Mouse (Mus musculus) adrenal gland, postnatal 36 days (tissue): ENCODE data around the gene Neu2. TPM values are rescaled to one million over a fixed set of nuclear protein-coding genes. Genes with fewer than 3 reads are reported as not detected.
A peak's percentile ranks its signal among the peaks of the same experiment; 100 is the strongest.

Source experiments
- DNase-seq, 2 experiments: peaks; one replicate each; pipeline ENCODE4 v3.0.0; 2021; ENCODE audit warnings: mixed read lengths in 1 of 2
- total RNA-seq, 2 experiments: library from RNA; stranded (reverse); gene quantifications; 2 replicates each; pipeline ENCODE4 v1.2.3; 2021

Gene Neu2
- total RNA-seq, 2 experiments from 2014 or later, result not detected

- DNase-seq, result no peak
Measured at GRCm38 (mm10) chr1:87537008-87537407, 27.3 kb downstream of the Neu2 start.

DNA sequence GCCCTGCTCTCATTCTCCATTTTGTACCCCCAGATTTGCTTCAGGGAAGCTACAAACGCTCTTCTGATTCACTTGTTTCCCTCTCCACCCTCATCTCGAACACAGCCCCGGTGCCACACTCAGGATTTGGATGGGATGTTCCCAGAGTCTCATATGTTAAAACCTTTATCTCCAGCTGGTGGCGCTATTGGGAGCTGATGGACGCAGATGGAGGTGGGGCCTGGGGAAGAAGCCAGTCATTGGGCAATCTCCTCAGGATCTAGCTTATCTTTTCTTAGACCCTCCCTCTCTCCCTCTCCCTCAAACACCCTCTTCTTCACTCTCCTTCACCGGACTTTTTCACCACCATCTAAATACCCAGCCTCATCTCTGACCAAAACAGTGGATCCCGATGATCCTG is 31.9 kb downstream of the Neu2 start:
- peak; percentile 35 to 68 for DNase-seq

GRCm38 (mm10) chr1:87551008-87551407 is 41.3 kb downstream of the Neu2 start:
- peak; percentile 54 to 63 for DNase-seq

DNA sequence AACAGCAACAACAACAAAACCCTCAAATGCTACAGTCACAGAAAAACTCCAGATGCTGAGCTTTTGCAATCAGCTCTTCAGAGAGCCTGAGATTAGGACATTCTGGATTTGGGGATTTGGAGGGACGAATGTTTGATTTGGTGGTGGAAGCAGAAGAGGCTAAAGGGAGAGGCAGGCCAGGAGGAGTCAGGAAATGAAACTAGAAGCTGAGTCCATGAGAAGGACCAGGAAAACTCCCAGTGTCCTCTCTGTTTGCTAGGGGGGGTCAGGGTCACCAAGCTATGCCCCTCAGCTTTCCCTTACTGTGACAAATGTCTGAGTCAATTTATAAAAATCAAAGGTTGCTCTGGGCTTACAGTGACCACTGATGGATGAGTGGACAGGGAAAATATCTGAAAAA is 43.9 kb downstream of the Neu2 start:
- peak in 1 of 2 experiments; percentile 7 for DNase-seq

DNA sequence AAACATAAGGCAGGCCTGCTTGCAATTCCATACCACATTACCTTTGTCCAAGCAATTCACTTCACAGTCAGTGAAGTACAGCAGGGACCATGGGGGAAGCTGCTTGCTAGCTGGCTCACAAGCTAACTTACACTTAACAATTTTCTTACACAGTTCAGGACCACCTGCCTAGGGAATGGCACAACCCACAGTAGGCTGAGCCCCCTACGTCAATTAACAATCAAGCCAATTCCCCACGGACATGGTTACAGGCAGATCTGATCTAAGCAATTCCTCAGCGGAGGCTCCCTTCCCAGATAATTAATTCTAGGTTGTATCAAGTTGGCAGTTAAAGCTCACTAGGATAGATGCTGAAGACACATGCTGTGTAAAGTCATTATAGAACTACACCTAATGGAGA is 53.3 kb downstream of the Neu2 start:
- no peak for DNase-seq

DNA sequence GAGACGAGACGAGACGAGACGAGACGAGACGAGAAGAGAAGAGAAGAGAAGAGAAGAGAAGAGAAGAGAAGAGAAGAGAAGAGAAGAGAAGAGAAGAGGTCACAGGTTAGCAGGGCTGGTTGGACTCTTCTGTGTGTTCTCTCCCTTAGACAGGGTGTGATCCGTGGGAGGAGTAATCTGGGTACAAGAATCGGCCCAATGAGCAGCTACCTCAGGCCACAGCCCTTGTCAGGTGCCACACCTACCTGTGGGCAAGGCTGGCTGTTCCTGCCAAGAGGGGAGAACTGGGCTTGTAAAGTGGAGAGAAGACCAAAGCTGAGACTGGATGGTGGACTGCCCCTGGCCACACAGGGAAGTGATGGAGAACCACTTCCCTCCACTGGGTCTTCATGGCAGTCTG is 56.1 kb downstream of the Neu2 start:
- no peak for DNase-seq

GRCm38 (mm10) chr1:87568398-87568797 is 58.7 kb downstream of the Neu2 start:
- peak in 1 of 2 experiments; percentile 27 for DNase-seq

DNA sequence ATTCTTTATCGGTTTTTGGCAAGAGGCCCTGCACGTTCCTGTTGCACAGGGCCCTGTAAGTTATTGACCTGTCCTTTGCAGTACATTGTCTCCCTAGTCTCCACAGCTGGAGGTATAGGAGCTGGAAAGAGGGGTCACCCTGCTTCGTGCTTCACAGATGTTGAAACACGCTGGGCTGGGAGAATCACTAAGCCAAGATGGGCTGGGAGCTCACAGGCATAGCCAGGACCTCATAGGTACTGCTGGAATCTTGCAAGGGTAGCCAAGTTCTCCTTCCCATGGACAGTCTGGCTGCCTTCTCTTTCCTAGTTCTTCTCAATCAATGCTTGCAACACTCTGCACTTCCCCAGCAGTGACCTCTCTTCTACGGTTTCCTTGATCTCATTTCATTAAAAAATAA is 63.6 kb downstream of the Neu2 start:
- no peak for DNase-seq

- DNase-seq, result peak in 1 of 2 experiments; percentile 34
Measured at GRCm38 (mm10) chr1:87573800-87574215, 64.1 kb downstream of the Neu2 start, which contains the start of gene Ngef. Gene Ngef, minus strand, starts transcription at chr1:87573870.

GRCm38 (mm10) chr1:87574353-87574752 is 64.7 kb downstream of the Neu2 start:
- no peak for DNase-seq

GRCm38 (mm10) chr1:87574785-87575184 is 65.1 kb downstream of the Neu2 start:
- DNase-seq, result peak; percentile 86 to 89

GRCm38 (mm10) chr1:87578965-87579364 is 69.3 kb downstream of the Neu2 start:
- no peak for DNase-seq

DNA sequence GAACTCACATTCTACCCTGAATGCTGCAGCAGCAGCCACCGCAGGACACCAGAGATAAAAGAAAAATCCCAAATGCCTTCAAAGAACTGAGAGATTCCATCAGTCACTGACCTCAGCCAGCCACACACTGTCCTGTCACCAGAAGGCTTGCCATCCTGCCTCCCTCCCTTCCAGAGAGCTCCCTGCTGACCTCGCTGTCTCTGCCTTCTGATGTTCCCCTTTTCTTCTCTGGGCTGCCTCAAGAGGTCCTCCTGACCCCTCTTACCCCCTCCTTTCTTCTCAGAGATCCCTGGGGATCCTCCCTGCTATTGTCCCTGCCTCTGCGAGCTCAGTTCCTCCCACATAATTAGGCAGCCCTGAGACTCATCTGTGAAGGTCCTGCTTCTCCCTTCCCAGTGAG is 71.1 kb downstream of the Neu2 start:
- DNase-seq, result no peak

- DNase-seq, result no peak
Measured at GRCm38 (mm10) chr1:87589162-87589561, 79.5 kb downstream of the Neu2 start.

DNA sequence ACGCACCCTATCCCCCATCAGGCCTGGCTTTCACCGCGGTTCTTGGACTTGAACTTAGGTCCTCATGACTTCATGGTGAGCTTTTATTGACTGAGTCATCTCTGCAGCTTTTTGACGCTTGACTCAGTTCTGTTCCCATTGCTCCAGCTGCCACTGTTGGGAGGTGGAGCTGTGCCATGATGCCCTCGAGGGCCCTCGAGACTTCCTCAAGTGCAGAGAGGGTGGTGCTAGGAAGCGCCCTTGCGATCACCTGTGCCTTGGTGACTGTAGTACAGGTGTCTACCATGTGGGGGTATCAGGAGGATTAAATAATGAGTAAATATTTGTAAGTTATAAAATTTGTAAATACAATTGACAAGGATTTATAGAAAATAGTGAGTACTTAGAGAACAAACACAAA is 80.3 kb downstream of the Neu2 start:
- no peak for DNase-seq

GRCm38 (mm10) chr1:87594261-87594660 is 84.6 kb downstream of the Neu2 start:
- peak; percentile 16 to 30 for DNase-seq

DNA sequence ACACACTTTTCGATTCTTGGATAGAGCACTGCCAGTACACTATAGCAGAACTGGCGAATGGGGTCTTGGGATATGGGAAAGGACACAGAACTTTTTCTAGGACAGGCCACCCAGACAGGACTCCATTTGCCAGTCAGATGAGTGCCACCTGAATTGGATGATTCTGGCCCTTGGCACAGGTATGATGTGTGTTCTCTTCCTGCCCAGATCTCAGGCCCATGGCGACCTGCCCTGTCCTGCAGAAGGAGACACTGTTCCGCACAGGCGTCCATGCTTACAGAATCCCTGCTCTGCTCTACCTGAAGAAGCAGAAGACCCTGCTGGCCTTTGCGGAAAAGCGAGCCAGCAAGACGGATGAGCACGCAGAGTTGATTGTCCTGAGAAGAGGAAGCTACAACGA is 85.0 kb downstream of the Neu2 start:
- DNase-seq, result no peak

DNA sequence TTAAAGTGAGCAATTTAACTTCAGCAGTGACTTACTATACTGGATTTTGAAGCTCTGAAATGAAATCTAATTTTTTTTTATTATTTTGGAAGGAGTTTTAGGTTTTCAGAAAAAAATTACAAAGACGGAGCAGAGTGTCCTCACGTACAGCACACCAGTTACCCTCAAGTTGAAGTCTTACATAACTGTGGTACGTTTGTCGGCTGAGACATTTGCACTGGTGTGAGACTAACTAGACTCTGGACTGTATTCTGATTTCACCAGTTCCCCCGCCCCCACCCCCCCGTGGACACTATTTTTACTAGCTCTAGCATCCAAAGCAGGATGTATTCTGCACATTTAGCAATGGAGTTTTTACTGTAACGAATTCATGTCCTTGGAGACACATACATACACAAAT is 90.8 kb downstream of the Neu2 start:
- no peak for DNase-seq

DNA sequence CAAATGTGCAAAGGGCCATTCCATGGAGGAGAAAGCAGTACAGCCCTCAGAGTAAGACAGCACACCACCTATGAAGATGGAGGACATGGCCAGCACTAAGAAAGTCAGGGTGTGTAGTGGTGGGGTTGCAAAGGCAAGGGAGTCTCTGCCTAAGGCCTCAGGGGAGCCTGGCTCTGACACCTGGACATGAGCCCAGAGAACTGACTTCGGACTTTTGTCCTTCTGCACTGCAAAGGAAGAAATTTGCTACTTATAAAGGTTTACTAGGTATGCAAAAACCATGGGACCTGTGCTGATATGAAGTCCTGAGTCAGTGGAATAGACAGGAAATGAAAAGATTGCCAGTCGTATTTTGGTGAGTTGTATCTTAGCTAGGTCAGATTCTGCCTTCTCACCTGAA is 92.1 kb downstream of the Neu2 start:
- no peak for DNase-seq

GRCm38 (mm10) chr1:87603389-87603788 is 93.7 kb downstream of the Neu2 start:
- no peak for DNase-seq

GRCm38 (mm10) chr1:87605296-87605695 is 95.6 kb downstream of the Neu2 start:
- DNase-seq, result no peak

- DNase-seq, result no peak
Measured at GRCm38 (mm10) chr1:87607385-87608091, 97.8 kb downstream of the Neu2 start.

DNA sequence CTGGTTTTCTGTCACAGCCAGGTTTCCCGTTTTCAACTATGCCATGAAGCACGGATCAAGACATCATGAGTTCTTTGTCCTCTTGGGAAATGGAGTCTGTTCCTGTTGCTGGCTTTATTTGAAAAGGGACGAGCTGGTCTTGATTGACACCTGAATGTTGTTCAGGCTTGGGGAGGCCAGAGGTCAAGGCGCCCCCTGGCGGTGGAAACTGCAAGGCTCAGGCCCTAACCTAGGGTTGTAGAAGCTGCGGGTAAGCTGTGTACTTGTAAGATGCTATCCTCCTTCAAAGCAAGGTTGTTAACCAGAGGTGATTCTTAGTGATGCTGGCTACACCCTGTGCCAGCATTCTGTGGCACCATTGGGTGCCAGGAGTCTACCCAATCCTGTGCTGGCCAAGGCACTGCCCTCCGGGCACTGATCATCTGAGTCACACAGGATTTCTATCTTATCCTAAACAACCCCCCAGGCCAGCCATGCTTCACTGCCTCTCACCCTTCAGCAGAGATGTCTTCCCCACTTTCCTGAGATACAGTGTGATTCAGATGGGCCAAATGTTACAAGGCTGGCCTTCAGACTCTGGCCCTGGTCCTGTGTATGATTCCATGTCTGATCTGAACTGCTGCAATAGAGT is 98.8 kb downstream of the Neu2 start:
- DNase-seq, result peak; percentile 75 to 80
